Mouse (Mus musculus) thymus, adult 2 months (tissue): ENCODE data around the gene Dst.

Experiments used
- CTCF ChIP-seq: fragments of 200-500 bp; IDR thresholded peaks from 2 replicates; pipeline ENCODE4 v1.5.1; 2012; ENCODE audit warnings: mild to moderate bottlenecking, control low read depth, low read length, moderate library complexity, borderline replicate concordance; ENCODE audit not compliant: control insufficient read depth, poor library complexity, insufficient read depth; ENCODE audit errors: extremely low read depth
- POLR2A ChIP-seq: fragments of 200-500 bp; IDR thresholded peaks from 2 replicates; pipeline ENCODE4 v1.6.1; 2012; ENCODE audit warnings: mild to moderate bottlenecking, low read length, control low read depth, moderate library complexity; ENCODE audit not compliant: control insufficient read depth, poor library complexity, insufficient read depth; ENCODE audit errors: extremely low read depth

DNA sequence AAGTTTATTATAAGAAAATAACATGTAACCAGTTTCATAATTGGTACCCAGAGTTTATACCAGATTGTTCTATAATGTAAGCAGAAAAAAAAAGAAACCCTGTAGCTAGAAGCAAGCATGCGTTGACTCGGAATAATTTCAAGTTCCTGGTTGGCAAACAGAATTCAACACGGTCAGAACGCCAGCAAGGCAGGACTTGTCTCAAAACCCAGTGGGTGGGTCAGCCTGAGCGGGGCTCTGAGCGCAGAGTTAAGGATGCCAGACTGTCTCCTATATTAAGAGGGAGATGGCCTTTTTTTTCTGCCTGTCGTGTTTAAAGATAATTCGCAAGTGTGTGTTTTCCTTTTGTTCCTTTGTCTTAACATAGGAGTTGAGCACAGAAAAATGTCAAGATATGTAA, 369.2 kb downstream of the Dst start:
- no peak for TF ChIP-seq CTCF
- no peak for TF ChIP-seq POLR2A
